Mouse (Mus musculus) kidney, postnatal 14 days (tissue): ENCODE measurements around the gene Anxa7.

Source experiments
- DNase-seq: peaks from one replicate; pipeline ENCODE4 v3.0.0; 2022; ENCODE audit warnings: mixed read lengths

Anxa7 gene

GRCm38 (mm10) chr14:20431726-20432125, 48.2 kb downstream of the Anxa7 start:
- no peak for DNase-seq

DNA sequence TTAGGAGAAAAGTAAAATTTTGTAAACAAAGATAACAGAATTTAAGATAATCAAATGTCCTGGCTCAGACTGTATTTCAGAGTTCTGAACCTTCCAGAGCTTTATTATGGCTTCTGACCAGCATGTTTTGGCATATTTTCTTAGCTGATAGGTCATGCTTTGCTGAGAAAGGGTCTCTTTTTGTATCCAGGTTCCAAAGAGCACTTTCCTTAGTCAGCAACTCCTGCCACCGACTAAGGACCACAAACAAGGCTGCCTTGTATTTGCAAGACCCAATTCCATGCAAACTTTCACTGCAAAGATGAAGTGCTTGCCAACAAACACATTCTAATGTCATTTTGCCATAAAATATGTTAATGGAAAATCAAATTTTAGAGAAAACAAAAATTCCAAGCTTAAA, 50.1 kb downstream of the Anxa7 start:
- DNase-seq: peak; percentile 27

- no peak for DNase-seq
These were observed 51.3 kb downstream of the Anxa7 start for GRCm38 (mm10) chr14:20428593-20428992.

DNA sequence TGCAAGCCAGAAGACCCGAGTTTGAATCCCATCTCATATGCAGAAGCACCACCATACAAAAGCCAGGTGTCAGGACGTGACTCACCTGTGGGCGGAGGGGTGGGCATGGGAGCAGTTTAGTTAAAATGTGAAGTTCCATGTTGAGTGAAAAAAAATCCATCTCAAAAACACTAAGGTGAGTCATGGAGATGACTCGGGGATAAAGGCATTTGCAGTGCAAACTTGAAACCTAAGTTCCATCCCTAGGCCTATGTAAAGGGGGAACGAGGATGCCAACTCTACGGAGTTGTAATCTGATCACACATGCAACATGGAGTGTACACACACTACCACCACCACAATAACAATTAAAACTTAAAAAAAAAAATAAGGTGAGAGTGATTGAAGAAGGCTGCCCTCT, 56.9 kb downstream of the Anxa7 start:
- DNase-seq: no peak

DNA sequence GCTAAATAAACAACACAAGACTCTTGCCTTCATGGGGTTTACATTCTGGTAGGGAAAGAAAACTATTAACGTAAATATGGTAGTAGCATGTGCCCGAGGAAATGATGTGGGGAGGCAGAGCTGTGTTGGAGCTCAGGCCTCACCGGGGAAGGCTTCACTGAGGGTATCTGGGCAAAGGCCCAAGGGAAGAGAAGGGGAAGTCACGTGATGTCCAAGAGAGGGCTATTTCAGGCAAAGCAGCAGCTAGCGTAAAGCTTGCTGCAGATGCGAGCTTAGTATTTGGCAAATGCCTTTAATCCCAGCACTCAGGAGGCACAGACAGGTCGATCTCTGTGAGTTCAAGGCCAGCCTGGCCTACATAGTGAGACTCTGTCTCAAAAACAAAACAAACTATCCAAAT, 57.7 kb downstream of the Anxa7 start:
- DNase-seq: peak; percentile 21
